Mouse (Mus musculus) intestine, embryonic 15.5 days (tissue): ENCODE measurements at regions not wholly inside any gene's neighbourhood (a gene's known extent, or its start where the extent isn't known, plus 50 kb on each side); places are given as distances from the start of the nearest gene placed in this dataset.

Experiments used
- ATAC-seq: fragments of 200-750 bp; cut with Nextera tagmentation; 2 replicates; pipeline ENCODE4 v1.8.0; 2017; ENCODE audit warnings: moderate TSS enrichment, moderate library complexity
- H3K27ac ChIP-seq: fragments of 300-500 bp; sonication (generic); 2 replicates; pipeline ENCODE4 v1.5.1; 2015; ENCODE audit warnings: mild to moderate bottlenecking, inconsistent platforms
- H3K27me3 ChIP-seq: fragments of 300-500 bp; sonication (generic); replicated peaks from 2 replicates; pipeline ENCODE4 v1.6.1; 2015; ENCODE audit warnings: inconsistent platforms
- H3K36me3 ChIP-seq: fragments of 300-500 bp; sonication (generic); 2 replicates; pipeline ENCODE4 v1.6.1; 2015; ENCODE audit warnings: inconsistent platforms
- H3K4me1 ChIP-seq: fragments of 300-500 bp; sonication (generic); replicated peaks from 2 replicates; pipeline ENCODE4 v1.6.1; 2015; ENCODE audit warnings: inconsistent platforms
- H3K4me2 ChIP-seq: fragments of 300-500 bp; sonication (generic); replicated peaks from 2 replicates; pipeline ENCODE4 v1.6.1; 2015; ENCODE audit warnings: mild to moderate bottlenecking, inconsistent platforms
- H3K4me3 ChIP-seq: fragments of 300-500 bp; sonication (generic); replicated peaks from 2 replicates; pipeline ENCODE4 v1.5.1; 2015; ENCODE audit warnings: inconsistent platforms
- H3K9ac ChIP-seq: fragments of 300-500 bp; sonication (generic); 2 replicates; pipeline ENCODE4 v1.6.1; 2015; ENCODE audit warnings: inconsistent platforms
- H3K9me3 ChIP-seq: fragments of 300-500 bp; sonication (generic); 2 replicates; pipeline ENCODE4 v1.6.1; 2016; ENCODE audit warnings: inconsistent platforms
- WGBS: fragments of 180-500 bp; shearing (Covaris S2); methylation state at CpG from one replicate; pipeline ENCODE4 v1.1.7; 2015; 5-methylcytosine and 5-hydroxymethylcytosine counted together

DNA sequence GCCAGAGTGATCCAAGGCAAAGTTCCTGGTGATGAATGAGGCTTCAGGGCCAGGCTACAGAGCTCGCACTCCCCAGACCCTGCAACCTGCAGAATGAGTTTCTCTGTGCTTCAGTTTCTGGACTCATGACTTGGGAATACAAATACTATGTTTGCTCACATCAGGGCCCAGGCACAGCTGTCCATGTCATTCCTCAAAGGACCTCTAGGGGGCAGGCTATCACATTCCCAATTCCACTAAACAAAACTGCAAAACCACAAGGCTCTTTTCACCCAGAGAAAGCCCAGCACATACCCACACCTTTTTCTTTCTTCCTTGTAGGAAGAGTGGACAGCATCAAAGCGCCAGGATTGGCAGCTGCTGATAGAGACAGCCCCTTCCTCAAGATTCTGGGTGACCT lies 153.7 kb upstream of the Kazn start:
- H3K36me3 ChIP-seq = no peaks in the 10 kb centered on the region
- H3K27ac ChIP-seq = no peak overlapping the region
- H3K9ac ChIP-seq = no peak overlapping the region
- no peak overlapping the region for H3K4me3 ChIP-seq
- ATAC-seq = no peak
- H3K4me2 ChIP-seq = no peak overlapping the region
- no peaks in the 10 kb centered on the region for H3K4me1 ChIP-seq
- 52% methylated on average over 2 of the region's 2 CpGs for WGBS
- no peaks in the 10 kb centered on the region for H3K9me3 ChIP-seq
- H3K27me3 ChIP-seq = no peaks in the 10 kb centered on the region

GRCm38 (mm10) chr4:142390531-142391195 lies 151.5 kb upstream of the Kazn start:
- Histone ChIP-seq H3K9ac (no peak overlapping the region), H3K36me3 (no peaks in the 10 kb centered on the region), H3K4me1 (no peaks in the 10 kb centered on the region), H3K4me3 (no peak overlapping the region), H3K4me2 (no peak overlapping the region), H3K27me3 (no peaks in the 10 kb centered on the region), H3K27ac (no peak overlapping the region), H3K9me3 (no peaks in the 10 kb centered on the region)
- no peak for ATAC-seq
- WGBS = 90% methylated on average over 21 of the region's 21 CpGs

GRCm38 (mm10) chr4:142388476-142388875 lies 149.3 kb upstream of the Kazn start:
- ATAC-seq = no peak
- Histone ChIP-seq H3K4me1 (no peaks in the 10 kb centered on the region), H3K9me3 (no peaks in the 10 kb centered on the region), H3K27me3 (no peaks in the 10 kb centered on the region), H3K27ac (no peak overlapping the region), H3K4me2 (no peak overlapping the region), H3K4me3 (no peak overlapping the region), H3K36me3 (no peaks in the 10 kb centered on the region), H3K9ac (no peak overlapping the region)
- 81% methylated on average over 6 of the region's 6 CpGs for WGBS

GRCm38 (mm10) chr4:142381168-142381567 lies 142.0 kb upstream of the Kazn start:
- Histone ChIP-seq H3K4me2 (no peak overlapping the region), H3K9ac (no peak overlapping the region), H3K36me3 (no peaks in the 10 kb centered on the region), H3K4me1 (no peaks in the 10 kb centered on the region), H3K27ac (no peak overlapping the region), H3K27me3 (no peaks in the 10 kb centered on the region), H3K9me3 (no peaks in the 10 kb centered on the region), H3K4me3 (no peak overlapping the region)
- ATAC-seq = no peak
- 83% methylated on average over 7 of the region's 7 CpGs for WGBS

DNA sequence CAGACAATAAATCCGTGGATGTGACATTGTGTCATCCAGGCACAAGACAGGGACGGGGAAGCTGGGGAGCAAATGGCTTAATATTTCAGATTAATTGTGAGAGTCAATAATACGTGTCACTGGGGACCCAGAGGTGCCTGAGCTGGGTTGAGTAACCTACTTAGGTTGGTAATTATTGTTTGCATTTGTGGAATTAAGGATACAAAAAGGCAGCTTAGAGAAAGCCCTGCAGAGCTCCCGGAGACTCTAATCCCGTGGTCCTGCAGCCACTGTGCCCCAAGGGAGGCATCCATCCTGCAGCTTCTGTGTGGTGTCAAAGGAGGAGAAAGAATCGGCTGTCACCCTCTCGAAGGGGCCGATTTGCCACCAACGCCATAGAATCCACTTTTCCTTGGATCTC lies 139.3 kb upstream of the Kazn start:
- ATAC-seq = no peak
- no peak overlapping the region for H3K27ac ChIP-seq
- no peak overlapping the region for H3K4me2 ChIP-seq
- no peaks in the 10 kb centered on the region for H3K36me3 ChIP-seq
- H3K4me1 ChIP-seq = no peaks in the 10 kb centered on the region
- 55% methylated on average over 9 of the region's 9 CpGs for WGBS
- no peak overlapping the region for H3K9ac ChIP-seq
- H3K9me3 ChIP-seq = no peaks in the 10 kb centered on the region
- H3K27me3 ChIP-seq = no peaks in the 10 kb centered on the region
- H3K4me3 ChIP-seq = no peak overlapping the region

- Histone ChIP-seq H3K9me3 (no peaks in the 10 kb centered on the region), H3K27ac (no peak overlapping the region), H3K4me2 (no peak overlapping the region), H3K4me3 (no peak overlapping the region), H3K36me3 (no peaks in the 10 kb centered on the region), H3K4me1 (no peaks in the 10 kb centered on the region), H3K27me3 (no peaks in the 10 kb centered on the region), H3K9ac (no peak overlapping the region)
- 45% methylated on average over 3 of the region's 3 CpGs for WGBS
- no peak for ATAC-seq
Measured at GRCm38 (mm10) chr4:142367774-142368173, 128.6 kb upstream of the Kazn start.

GRCm38 (mm10) chr4:142362071-142362470 lies 122.9 kb upstream of the Kazn start:
- no peak overlapping the region for H3K4me3 ChIP-seq
- no peaks in the 10 kb centered on the region for H3K36me3 ChIP-seq
- WGBS = 46% methylated on average over 5 of the region's 5 CpGs
- H3K4me2 ChIP-seq = no peak overlapping the region
- H3K9ac ChIP-seq = no peak overlapping the region
- no peaks in the 10 kb centered on the region for H3K9me3 ChIP-seq
- H3K27ac ChIP-seq = no peak overlapping the region
- H3K27me3 ChIP-seq = no peaks in the 10 kb centered on the region
- peaks cover 5% of the 10 kb centered on the region; the same call in 1 of the 2 replicates for H3K4me1 ChIP-seq
- ATAC-seq = no peak

DNA sequence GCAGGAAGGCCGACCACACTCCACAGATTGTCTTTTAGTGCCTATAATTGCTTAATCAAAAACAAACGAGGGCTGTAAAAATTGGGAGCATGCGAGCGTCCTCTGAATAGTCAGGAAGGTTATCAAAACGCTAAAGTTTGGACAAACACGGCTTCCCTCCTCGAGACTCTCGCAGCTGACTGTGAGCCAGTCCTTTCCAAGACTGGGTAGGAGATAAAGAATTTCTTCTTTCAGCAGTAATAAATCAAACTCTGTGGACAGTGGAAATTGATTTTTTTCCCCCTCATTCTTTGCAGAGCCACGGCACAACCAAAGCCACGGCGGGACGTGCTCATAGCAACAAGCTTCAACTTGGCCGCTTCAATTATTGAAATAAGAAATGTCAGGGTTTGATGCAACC lies 119.7 kb upstream of the Kazn start:
- H3K4me3 ChIP-seq = no peak overlapping the region
- no peaks in the 10 kb centered on the region for H3K36me3 ChIP-seq
- no peaks in the 10 kb centered on the region for H3K9me3 ChIP-seq
- no peaks in the 10 kb centered on the region for H3K27me3 ChIP-seq
- peaks cover 5% of the 10 kb centered on the region; the same call in 1 of the 2 replicates for H3K4me1 ChIP-seq
- 26% methylated on average over 13 of the region's 13 CpGs for WGBS
- H3K27ac ChIP-seq = no peak overlapping the region
- no peak for ATAC-seq
- H3K4me2 ChIP-seq = no peak overlapping the region
- H3K9ac ChIP-seq = no peak overlapping the region

- Histone ChIP-seq H3K4me2 (no peak overlapping the region), H3K36me3 (no peaks in the 10 kb centered on the region), H3K9ac (no peak overlapping the region), H3K4me1 (peaks cover 12% of the 10 kb centered on the region; the same call in 1 of the 2 replicates), H3K27me3 (no peaks in the 10 kb centered on the region), H3K4me3 (no peak overlapping the region), H3K27ac (no peak overlapping the region), H3K9me3 (no peaks in the 10 kb centered on the region)
- no peak for ATAC-seq
- WGBS = 73% methylated on average over 8 of the region's 8 CpGs
Measured at GRCm38 (mm10) chr4:142355387-142355786, 116.2 kb upstream of the Kazn start.

DNA sequence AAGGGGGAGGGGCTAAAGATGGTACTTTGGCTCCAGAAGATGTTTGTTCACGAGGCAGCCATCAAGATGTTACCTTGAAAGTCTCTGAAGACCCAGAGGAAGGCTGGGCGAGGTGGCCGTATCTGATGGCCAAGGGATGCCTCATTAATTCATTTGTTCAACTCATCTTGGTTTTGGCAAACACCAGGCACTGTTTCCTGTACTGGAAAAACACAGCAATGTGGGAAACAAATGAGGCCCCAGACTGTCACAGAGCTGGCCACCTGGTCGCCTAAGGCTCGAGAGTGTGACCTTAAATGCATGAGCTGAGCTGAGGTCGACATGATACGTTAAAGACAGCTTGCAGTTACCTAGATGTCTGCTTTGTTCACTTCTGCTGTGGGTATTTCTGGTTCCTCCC lies 114.3 kb upstream of the Kazn start:
- Histone ChIP-seq H3K4me1 (0 out of 2 replicates have a peak, but pooled peaks cover 7% of the 10 kb centered on the region), H3K27ac (no peak overlapping the region), H3K36me3 (no peaks in the 10 kb centered on the region), H3K27me3 (no peaks in the 10 kb centered on the region), H3K4me2 (no peak overlapping the region), H3K9me3 (no peaks in the 10 kb centered on the region), H3K4me3 (no peak overlapping the region), H3K9ac (no peak overlapping the region)
- no peak for ATAC-seq
- 82% methylated on average over 7 of the region's 7 CpGs for WGBS

- Histone ChIP-seq H3K4me2 (no peak overlapping the region), H3K36me3 (no peaks in the 10 kb centered on the region), H3K27ac (no peak overlapping the region), H3K27me3 (no peaks in the 10 kb centered on the region), H3K9me3 (no peaks in the 10 kb centered on the region), H3K4me3 (no peak overlapping the region), H3K4me1 (0 out of 2 replicates have a peak, but pooled peaks cover 7% of the 10 kb centered on the region), H3K9ac (no peak overlapping the region)
- no peak for ATAC-seq
- WGBS = 64% methylated on average over 3 of the region's 3 CpGs
Measured at GRCm38 (mm10) chr4:142351831-142352230, 112.6 kb upstream of the Kazn start.

- 84% methylated on average over 8 of the region's 8 CpGs for WGBS
Measured at GRCm38 (mm10) chr4:142350986-142351385, 111.8 kb upstream of the Kazn start.

GRCm38 (mm10) chr4:142348910-142349309 lies 109.7 kb upstream of the Kazn start:
- H3K4me1 ChIP-seq = 0 out of 2 replicates have a peak, but pooled peaks cover 7% of the 10 kb centered on the region
- H3K9me3 ChIP-seq = no peaks in the 10 kb centered on the region
- no peak overlapping the region for H3K9ac ChIP-seq
- no peak overlapping the region for H3K4me2 ChIP-seq
- WGBS = 43% methylated on average over 6 of the region's 6 CpGs
- H3K36me3 ChIP-seq = no peaks in the 10 kb centered on the region
- no peak for ATAC-seq
- no peak overlapping the region for H3K27ac ChIP-seq
- no peak overlapping the region for H3K4me3 ChIP-seq
- H3K27me3 ChIP-seq = no peaks in the 10 kb centered on the region

More at GRCm38 (mm10) chr4:142350986-142351385, 111.8 kb upstream of the Kazn start:
- Histone ChIP-seq H3K27me3 (no peaks in the 10 kb centered on the region), H3K36me3 (no peaks in the 10 kb centered on the region), H3K4me1 (0 out of 2 replicates have a peak, but pooled peaks cover 7% of the 10 kb centered on the region), H3K9me3 (no peaks in the 10 kb centered on the region), H3K4me3 (no peak overlapping the region), H3K27ac (no peak overlapping the region), H3K4me2 (no peak overlapping the region), H3K9ac (no peak overlapping the region)
- no peak for ATAC-seq
